Mouse (Mus musculus) MEL (cell line): Measurements from ENCODE around the gene Mrps23.

Source experiments
- CTCF ChIP-seq, 3 experiments: IDR thresholded peaks in 2 of 3; conservative IDR thresholded peaks in 1 of 3; 2 replicates each; pipeline ENCODE4 v1.5.1; 2011 to 2012; ENCODE audit warnings: low read length in 3 of 3, low read depth in 2 of 3, mild to moderate bottlenecking in 2 of 3, improper control_type of control experiment in 1 of 3, inconsistent platforms in 1 of 3, mixed read lengths in 1 of 3, moderate library complexity in 1 of 3; ENCODE audit not compliant: control insufficient read depth in 1 of 3, insufficient read depth in 1 of 3, poor library complexity in 1 of 3, severe bottlenecking in 1 of 3
- ELF1 ChIP-seq: IDR thresholded peaks from 2 replicates; pipeline ENCODE4 v1.6.1; 2014; ENCODE audit warnings: low read depth, mild to moderate bottlenecking, inconsistent platforms, low read length, improper control_type of control experiment, moderate library complexity
- EP300 ChIP-seq, 2 experiments: IDR thresholded peaks; 2 replicates each; pipeline ENCODE4 v1.6.1; 2011; ENCODE audit warnings: improper control_type of control experiment in 2 of 2, low read length in 2 of 2, low read depth in 1 of 2, mild to moderate bottlenecking in 1 of 2
- MAX ChIP-seq: IDR thresholded peaks from 2 replicates; pipeline ENCODE4 v1.6.1; 2011; ENCODE audit warnings: low read length, improper control_type of control experiment
- POLR2A ChIP-seq, 2 experiments: IDR thresholded peaks; 2 replicates each; pipeline ENCODE4 v1.6.1; 2011 to 2012; ENCODE audit warnings: low read length in 2 of 2, mild to moderate bottlenecking in 2 of 2, control low read depth in 1 of 2, improper control_type of control experiment in 1 of 2, low read depth in 1 of 2, moderate library complexity in 1 of 2; ENCODE audit not compliant: control insufficient read depth in 1 of 2, insufficient read depth in 1 of 2, poor library complexity in 1 of 2
- POLR2AphosphoS2 ChIP-seq: IDR thresholded peaks from 2 replicates; pipeline ENCODE4 v1.6.1; 2011; ENCODE audit warnings: low read length, improper control_type of control experiment
- RCOR1 ChIP-seq: IDR thresholded peaks from 2 replicates; pipeline ENCODE4 v1.6.1; 2012; ENCODE audit warnings: low read depth, mild to moderate bottlenecking, inconsistent platforms, low read length, improper control_type of control experiment
- SIN3A ChIP-seq: IDR thresholded peaks from 2 replicates; pipeline ENCODE4 v1.6.1; 2012; ENCODE audit warnings: low read length, improper control_type of control experiment, inconsistent platforms
- TBP ChIP-seq: IDR thresholded peaks from 2 replicates; pipeline ENCODE4 v1.8.0; 2011; ENCODE audit warnings: low read depth, low read length, improper control_type of control experiment
- TCF12 ChIP-seq: IDR thresholded peaks from 2 replicates; pipeline ENCODE4 v1.6.1; 2014; ENCODE audit warnings: low read depth, mild to moderate bottlenecking, inconsistent platforms, low read length, improper control_type of control experiment, moderate library complexity
- USF1 ChIP-seq: IDR thresholded peaks from 2 replicates; pipeline ENCODE4 v1.6.1; 2014; ENCODE audit warnings: low read depth, mild to moderate bottlenecking, inconsistent platforms, low read length, improper control_type of control experiment, moderate library complexity
- ZKSCAN1 ChIP-seq: IDR thresholded peaks from 2 replicates; pipeline ENCODE4 v1.6.1; 2012; ENCODE audit warnings: low read depth, mild to moderate bottlenecking, inconsistent platforms, low read length, improper control_type of control experiment, moderate library complexity
- ZNF384 ChIP-seq: IDR thresholded peaks from 2 replicates; pipeline ENCODE4 v1.6.1; 2012; ENCODE audit warnings: low read depth, mild to moderate bottlenecking, inconsistent platforms, low read length, improper control_type of control experiment

DNA sequence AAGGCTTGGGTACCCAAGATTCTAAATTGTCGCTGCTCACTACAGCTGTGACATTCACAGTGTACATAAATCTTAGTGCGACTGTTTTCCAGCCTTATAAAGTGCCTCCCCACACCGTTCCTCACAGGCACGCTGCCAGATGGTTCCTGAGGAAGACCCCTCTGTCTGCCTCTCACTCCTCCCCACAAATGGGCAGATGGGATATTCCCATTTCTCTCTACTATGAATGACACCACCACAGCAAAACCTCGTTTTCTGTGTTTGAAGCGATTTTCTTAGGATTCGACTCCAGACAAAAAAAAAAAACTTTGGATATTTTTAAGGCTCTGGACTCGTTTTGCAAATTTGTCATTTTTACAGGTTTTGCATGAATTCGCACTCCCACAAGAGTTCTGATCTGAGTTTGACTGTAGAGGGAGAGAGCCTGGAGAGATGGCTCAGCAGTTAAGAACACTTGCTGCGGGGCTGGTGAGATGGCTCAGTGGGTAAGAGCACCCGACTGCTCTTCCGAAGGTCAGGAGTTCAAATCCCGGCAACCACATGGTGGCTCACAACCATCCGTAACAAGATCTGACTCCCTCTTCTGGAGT lies 41.5 kb downstream of the Mrps23 start:
- TF ChIP-seq CTCF (IDR thresholded peaks at IDR 0.05 in 2 of 3, conservative IDR thresholded peaks at IDR 0.05 in 1 of 3; ENCODE audit: control insufficient read depth in 1 of 3, insufficient read depth in 1 of 3, low read depth in 2 of 3, low read length in 3 of 3, poor library complexity in 1 of 3, severe bottlenecking in 1 of 3), result no peak
- TF ChIP-seq EP300 (IDR thresholded peaks at IDR 0.05; ENCODE audit: low read depth in 1 of 2, low read length in 2 of 2), result no peak
- no peak for TF ChIP-seq MAX
- no peak for TF ChIP-seq ZKSCAN1
- TF ChIP-seq POLR2A (IDR thresholded peaks at IDR 0.05; ENCODE audit: control insufficient read depth in 1 of 2, insufficient read depth in 1 of 2, low read depth in 1 of 2, low read length in 2 of 2, poor library complexity in 1 of 2), result no peak
- no peak for TF ChIP-seq ZNF384
- no peak for TF ChIP-seq POLR2AphosphoS2
- no peak for TF ChIP-seq RCOR1
- TF ChIP-seq TCF12, result no peak
- no peak for TF ChIP-seq SIN3A
- no peak for TF ChIP-seq TBP
- TF ChIP-seq ELF1, result no peak
- TF ChIP-seq USF1, result no peak
